Mouse (Mus musculus) 3T3-L1 (cell line): ENCODE data around the gene Olfr1155.

ENCODE experiments used
- DNase-seq: peaks from one replicate; pipeline ENCODE4 v3.0.0-alpha.2; 2015; ENCODE audit warnings: low read depth, low spot score

Gene Olfr1155

GRCm38 (mm10) chr2:87945037-87945436 is at the start of gene Olfr1155:
TSS of gene Olfr1155 (minus strand) at chr2:87945137.
- DNase-seq: no peak

GRCm38 (mm10) chr2:87989813-87990212 is 44.9 kb upstream of the Olfr1155 start, which contains the start of gene Olfr1158:
TSS of gene Olfr1158 (plus strand) at chr2:87990113.
- DNase-seq: no peak

DNA sequence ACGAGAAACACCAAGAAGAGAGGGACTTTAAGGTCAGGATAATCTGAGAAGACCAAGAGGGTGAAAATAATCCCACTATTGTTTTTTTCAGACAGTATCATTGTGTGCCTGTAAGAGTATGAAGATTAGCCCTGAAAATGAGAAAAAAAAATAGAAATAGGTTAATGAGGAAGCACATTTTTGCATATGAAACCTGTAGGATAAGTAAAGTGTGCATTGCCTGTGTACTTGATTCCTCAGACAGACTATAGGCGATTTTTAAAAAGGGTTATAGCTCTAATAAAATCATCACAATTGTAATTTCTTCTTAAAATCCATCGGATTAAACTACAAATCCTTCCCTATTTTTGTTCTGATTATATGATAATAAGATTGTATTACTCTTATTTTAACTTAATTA is 29.6 kb upstream of the Olfr1155 start, which contains the start of gene Olfr74:
TSS of gene Olfr74 (minus strand) at position 101 of the 400 bp plus-strand sequence.
- no peak for DNase-seq

- no peak for DNase-seq
These were observed 23.3 kb upstream of the Olfr1155 start, which contains the start of gene Olfr1157 for GRCm38 (mm10) chr2:87968199-87968598. TSS of gene Olfr1157 (minus strand) at chr2:87968299.

- no peak for DNase-seq
These were observed 8.1 kb upstream of the Olfr1155 start, which contains the start of gene Olfr1156 for GRCm38 (mm10) chr2:87953000-87953399. TSS of gene Olfr1156 (minus strand) at chr2:87953100.

DNA sequence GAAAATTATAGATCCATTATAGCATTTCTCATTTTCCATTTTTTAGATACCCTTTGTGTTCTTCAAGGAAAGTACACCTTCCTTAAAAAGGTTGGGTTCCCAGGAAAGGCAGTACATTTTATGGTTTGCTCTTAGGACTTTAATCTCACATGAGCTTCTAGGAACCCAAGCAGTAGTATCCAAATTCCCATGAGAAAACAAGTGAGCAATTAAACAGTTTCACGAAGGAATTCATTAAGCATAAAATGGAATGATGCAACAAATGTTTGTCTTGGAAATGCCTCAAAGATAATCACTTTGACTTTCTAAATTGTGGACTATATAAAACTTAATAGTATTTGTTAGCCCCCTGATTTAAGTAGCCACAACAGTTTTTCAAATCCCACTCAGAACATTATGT is 39.9 kb downstream of the Olfr1155 start, which contains the start of gene Olfr1154:
TSS of gene Olfr1154 (minus strand) at position 101 of the 400 bp plus-strand sequence.
- no peak for DNase-seq

DNA sequence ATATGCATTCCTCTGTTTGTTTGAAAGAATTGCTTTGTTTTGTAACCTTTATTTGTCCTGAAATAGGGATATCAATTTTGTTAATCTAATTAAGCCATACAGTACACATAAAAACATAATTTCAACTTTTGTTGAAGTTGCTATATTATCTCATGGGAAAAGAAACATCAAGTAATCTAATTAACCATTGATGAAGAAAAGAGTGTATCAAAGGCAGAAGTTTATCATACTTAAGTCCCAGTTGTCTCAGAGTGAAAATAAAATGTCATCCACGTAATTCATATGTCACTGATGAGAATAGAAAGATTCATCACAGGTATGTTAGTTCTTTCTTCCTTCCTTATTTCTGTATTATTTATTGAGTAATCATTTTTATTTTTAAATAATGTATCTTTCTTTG is 50.3 kb downstream of the Olfr1155 start, which contains the start of gene Olfr1153:
TSS of gene Olfr1153 (plus strand) at position 301 of the 400 bp plus-strand sequence.
- no peak for DNase-seq
